Mouse (Mus musculus): ENCODE results near the gene Npb. TPM values are rescaled to one million over a fixed set of nuclear protein-coding genes. Genes with fewer than 3 reads are reported as not detected.

Gene Npb
- polyA plus RNA-seq, 1 experiment from 2014 or later = 1.3 TPM

DNA sequence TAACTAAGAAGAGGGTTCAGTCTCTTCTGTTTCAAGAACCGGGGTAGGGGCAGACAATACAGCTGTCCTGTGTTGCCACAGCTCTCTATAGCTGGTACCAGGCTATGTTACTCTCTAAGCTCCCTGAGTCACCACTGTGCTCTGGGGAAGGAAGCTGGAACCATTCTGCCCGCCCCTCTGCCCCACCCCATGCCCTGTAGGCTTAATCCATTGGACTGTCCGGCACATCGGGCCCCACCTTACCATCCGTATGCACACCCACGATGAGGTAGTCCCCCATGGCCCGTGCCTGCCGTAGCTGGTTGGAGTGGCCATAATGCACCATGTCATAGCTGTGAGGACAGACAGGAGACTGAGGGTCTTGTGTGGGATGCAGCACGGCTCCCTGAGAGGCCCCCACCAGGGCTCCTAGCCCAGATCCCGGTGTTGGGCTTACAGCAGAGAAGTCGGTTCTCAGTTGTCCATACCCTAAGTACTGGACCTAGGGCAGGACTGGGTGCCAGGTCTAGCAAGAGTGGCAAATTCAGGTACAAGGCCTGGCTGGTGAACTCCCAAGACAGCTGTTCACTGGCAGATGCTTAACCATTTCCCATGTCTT lies 7.4 kb downstream of the Npb start:
- peaks cover 66% of the 10 kb centered on the region for H3K36me3 ChIP-seq (ENCODE audit: control insufficient read depth, insufficient read depth, low read length)
- H3K4me1 ChIP-seq (ENCODE audit: control insufficient read depth, insufficient read depth, low read length) = peaks cover 8% of the 10 kb centered on the region
- no peaks in the 10 kb centered on the region for H3K9me3 ChIP-seq (ENCODE audit: control insufficient read depth, low read length)
- H3K27me3 ChIP-seq (replicated peaks; ENCODE audit: control insufficient read depth, insufficient read depth, low read length) = no peaks in the 10 kb centered on the region
- 89% methylated on average over 11 of the region's 11 CpGs for WGBS
- no peak overlapping the region for H3K4me3 ChIP-seq (ENCODE audit: low read depth, low read length)
- no peak overlapping the region for H3K27ac ChIP-seq (replicated peaks; ENCODE audit: low read depth, low read length)
- no peak overlapping the region for H3K4me2 ChIP-seq (ENCODE audit: low read depth, low read length)
- 0 out of 2 replicates have a peak overlapping the region, but pooled peaks have one; percentile 3 for H3K9ac ChIP-seq (ENCODE audit: low read depth, low read length)
- DNase-seq (ENCODE audit: low spot score) = no peak
- no peak for ATAC-seq (ENCODE audit: low read depth)

GRCm38 (mm10) chr11:120616617-120617294 lies 8.5 kb downstream of the Npb start:
- WGBS = 40% methylated on average over 4 of the region's 4 CpGs
- Histone ChIP-seq H3K27ac (replicated peaks; ENCODE audit: low read depth, low read length) (no peak overlapping the region), H3K36me3 (ENCODE audit: control insufficient read depth, insufficient read depth, low read length) (peaks cover 63% of the 10 kb centered on the region), H3K9ac (ENCODE audit: low read depth, low read length) (peak overlapping the region; percentile 82), H3K4me1 (ENCODE audit: control insufficient read depth, insufficient read depth, low read length) (peaks cover 8% of the 10 kb centered on the region), H3K9me3 (ENCODE audit: control insufficient read depth, low read length) (no peaks in the 10 kb centered on the region), H3K4me3 (ENCODE audit: low read depth, low read length) (peak overlapping the region; percentile 88), H3K4me2 (ENCODE audit: low read depth, low read length) (peak overlapping the region; percentile 85), H3K27me3 (replicated peaks; ENCODE audit: control insufficient read depth, insufficient read depth, low read length) (no peaks in the 10 kb centered on the region)
- ATAC-seq (ENCODE audit: low read depth) (no peak), DNase-seq (ENCODE audit: low spot score) (no peak)

GRCm38 (mm10) chr11:120617519-120618112 lies 9.3 kb downstream of the Npb start, which contains the start of gene Pcyt2:
TSS of gene Pcyt2 (minus strand) at chr11:120617936.
- ATAC-seq (ENCODE audit: low read depth) (peak; percentile 95), DNase-seq (ENCODE audit: low spot score) (peak; percentile 94)
- H3K4me2 ChIP-seq (ENCODE audit: low read depth, low read length) = peak within 1 kb of the TSS; percentile 85
- no peaks in the 10 kb centered on the region for H3K9me3 ChIP-seq (ENCODE audit: control insufficient read depth, low read length)
- peaks cover 8% of the 10 kb centered on the region for H3K4me1 ChIP-seq (ENCODE audit: control insufficient read depth, insufficient read depth, low read length)
- peaks cover 62% of the 10 kb centered on the region for H3K36me3 ChIP-seq (ENCODE audit: control insufficient read depth, insufficient read depth, low read length)
- peak within 1 kb of the TSS; percentile 88 for H3K4me3 ChIP-seq (ENCODE audit: low read depth, low read length)
- no peaks in the 10 kb centered on the region for H3K27me3 ChIP-seq (replicated peaks; ENCODE audit: control insufficient read depth, insufficient read depth, low read length)
- under 1% methylated on average over 43 of the region's 56 CpGs for WGBS
- H3K27ac ChIP-seq (replicated peaks; ENCODE audit: low read depth, low read length) = peak within 1 kb of the TSS; percentile 61; the same call in 1 of the 2 replicates
- H3K9ac ChIP-seq (ENCODE audit: low read depth, low read length) = peak within 1 kb of the TSS; percentile 82

- Histone ChIP-seq H3K4me2 (ENCODE audit: low read depth, low read length) (no peak overlapping the region), H3K9ac (ENCODE audit: low read depth, low read length) (no peak overlapping the region), H3K4me3 (ENCODE audit: low read depth, low read length) (no peak overlapping the region), H3K36me3 (ENCODE audit: control insufficient read depth, insufficient read depth, low read length) (peaks cover 57% of the 10 kb centered on the region), H3K27me3 (replicated peaks; ENCODE audit: control insufficient read depth, insufficient read depth, low read length) (no peaks in the 10 kb centered on the region), H3K9me3 (ENCODE audit: control insufficient read depth, low read length) (no peaks in the 10 kb centered on the region), H3K4me1 (ENCODE audit: control insufficient read depth, insufficient read depth, low read length) (peaks cover 8% of the 10 kb centered on the region), H3K27ac (replicated peaks; ENCODE audit: low read depth, low read length) (no peak overlapping the region)
- DNase-seq (ENCODE audit: low spot score) (no peak), ATAC-seq (ENCODE audit: low read depth) (no peak)
- WGBS = 93% methylated on average over 25 of the region's 25 CpGs
These were observed 10.6 kb downstream of the Npb start for GRCm38 (mm10) chr11:120618619-120619535.

- no peak overlapping the region for H3K27ac ChIP-seq (replicated peaks; ENCODE audit: low read depth, low read length)
- no peak overlapping the region for H3K9ac ChIP-seq (ENCODE audit: low read depth, low read length)
- no peaks in the 10 kb centered on the region for H3K27me3 ChIP-seq (replicated peaks; ENCODE audit: control insufficient read depth, insufficient read depth, low read length)
- no peak overlapping the region for H3K4me3 ChIP-seq (ENCODE audit: low read depth, low read length)
- no peak overlapping the region for H3K4me2 ChIP-seq (ENCODE audit: low read depth, low read length)
- DNase-seq (ENCODE audit: low spot score) (no peak), ATAC-seq (ENCODE audit: low read depth) (no peak)
- peaks cover 50% of the 10 kb centered on the region for H3K36me3 ChIP-seq (ENCODE audit: control insufficient read depth, insufficient read depth, low read length)
- H3K9me3 ChIP-seq (ENCODE audit: control insufficient read depth, low read length) = no peaks in the 10 kb centered on the region
- WGBS = 92% methylated on average over 14 of the region's 14 CpGs
- H3K4me1 ChIP-seq (ENCODE audit: control insufficient read depth, insufficient read depth, low read length) = peaks cover 10% of the 10 kb centered on the region
These were observed 11.9 kb downstream of the Npb start for GRCm38 (mm10) chr11:120620195-120620594.

DNA sequence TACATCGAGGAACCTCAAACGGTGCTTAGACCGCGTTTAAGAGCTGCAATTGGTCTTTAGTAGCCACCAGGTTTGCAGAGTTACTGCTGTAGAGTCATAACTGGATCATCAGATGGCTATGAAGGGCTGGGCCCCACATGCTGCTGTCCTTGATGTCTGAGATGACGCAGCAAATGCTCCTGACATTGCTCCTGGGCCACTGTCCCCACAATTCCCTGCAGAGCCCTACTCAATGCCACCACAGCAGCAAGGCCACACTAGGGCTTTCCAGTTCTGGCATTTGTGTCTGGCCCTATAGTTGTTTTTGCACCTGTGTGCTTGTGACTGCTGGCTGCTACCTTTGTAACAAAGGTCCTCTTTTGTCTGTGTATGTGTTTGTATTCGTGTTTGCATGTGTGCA lies 14.5 kb downstream of the Npb start:
- H3K27me3 ChIP-seq (replicated peaks; ENCODE audit: control insufficient read depth, insufficient read depth, low read length) = no peaks in the 10 kb centered on the region
- H3K27ac ChIP-seq (replicated peaks; ENCODE audit: low read depth, low read length) = no peak overlapping the region
- no peak overlapping the region for H3K4me3 ChIP-seq (ENCODE audit: low read depth, low read length)
- no peak overlapping the region for H3K4me2 ChIP-seq (ENCODE audit: low read depth, low read length)
- no peak for ATAC-seq (ENCODE audit: low read depth)
- DNase-seq (ENCODE audit: low spot score) = no peak
- H3K9me3 ChIP-seq (ENCODE audit: control insufficient read depth, low read length) = no peaks in the 10 kb centered on the region
- H3K4me1 ChIP-seq (ENCODE audit: control insufficient read depth, insufficient read depth, low read length) = peaks cover 4% of the 10 kb centered on the region; the same call in 1 of the 2 replicates
- H3K36me3 ChIP-seq (ENCODE audit: control insufficient read depth, insufficient read depth, low read length) = peaks cover 59% of the 10 kb centered on the region
- H3K9ac ChIP-seq (ENCODE audit: low read depth, low read length) = no peak overlapping the region
- 89% methylated on average over 6 of the region's 6 CpGs for WGBS

GRCm38 (mm10) chr11:120623961-120624679 lies 15.8 kb downstream of the Npb start:
- Histone ChIP-seq H3K4me3 (ENCODE audit: low read depth, low read length) (peak overlapping the region; percentile 90), H3K4me2 (ENCODE audit: low read depth, low read length) (peak overlapping the region; percentile 88), H3K27me3 (replicated peaks; ENCODE audit: control insufficient read depth, insufficient read depth, low read length) (no peaks in the 10 kb centered on the region), H3K27ac (replicated peaks; ENCODE audit: low read depth, low read length) (peak overlapping the region; percentile 25; the same call in 1 of the 2 replicates), H3K9ac (ENCODE audit: low read depth, low read length) (peak overlapping the region; percentile 77), H3K9me3 (ENCODE audit: control insufficient read depth, low read length) (no peaks in the 10 kb centered on the region), H3K4me1 (ENCODE audit: control insufficient read depth, insufficient read depth, low read length) (peaks cover 4% of the 10 kb centered on the region; the same call in 1 of the 2 replicates), H3K36me3 (ENCODE audit: control insufficient read depth, insufficient read depth, low read length) (peaks cover 58% of the 10 kb centered on the region)
- DNase-seq (ENCODE audit: low spot score) (peak; percentile 72), ATAC-seq (ENCODE audit: low read depth) (peak; percentile 77)
- 13% methylated on average over 30 of the region's 30 CpGs for WGBS
